Mouse (Mus musculus) ES-E14 (cell line): ENCODE measurements around the gene Nrarp.

ENCODE experiments used
- CHD2 ChIP-seq: IDR thresholded peaks from 2 replicates; pipeline ENCODE4 v1.6.1; 2014; ENCODE audit warnings: mild to moderate bottlenecking, low read depth, low read length, inconsistent platforms
- HCFC1 ChIP-seq: IDR thresholded peaks from 2 replicates; pipeline ENCODE4 v1.6.1; 2012; ENCODE audit warnings: low read length, inconsistent platforms, borderline replicate concordance; ENCODE audit not compliant: insufficient read depth

GRCm38 (mm10) chr2:25224766-25225752 lies 44.5 kb downstream of the Nrarp start:
- TF ChIP-seq CHD2 (peak; percentile 94), HCFC1 (peak; percentile 55; the same call in 1 of the 2 replicates)
